Mouse (Mus musculus) limb, embryonic 10.5 days (tissue): Measurements from ENCODE around the gene Efcab11. TPM values are rescaled to one million over a fixed set of nuclear protein-coding genes. Genes with fewer than 3 reads are reported as not detected.

ENCODE experiments used
- DNase-seq: peaks from one replicate; pipeline ENCODE4 v3.0.0-alpha.2; 2017; ENCODE audit warnings: low spot score
- H3K27ac ChIP-seq: fragments of 300-500 bp; sonication (generic); 2 replicates; pipeline ENCODE4 v1.5.1; 2016; ENCODE audit warnings: mild to moderate bottlenecking
- H3K27me3 ChIP-seq: fragments of 300-500 bp; sonication (generic); 2 replicates; pipeline ENCODE4 v1.6.1; 2016; ENCODE audit warnings: low read depth, mild to moderate bottlenecking; ENCODE audit not compliant: poor library complexity, severe bottlenecking
- H3K36me3 ChIP-seq: fragments of 300-500 bp; sonication (generic); 2 replicates; pipeline ENCODE4 v1.6.1; 2016; ENCODE audit warnings: mild to moderate bottlenecking, moderate library complexity
- H3K4me1 ChIP-seq: fragments of 300-500 bp; sonication (generic); 2 replicates; pipeline ENCODE4 v1.6.1; 2016
- H3K4me3 ChIP-seq: fragments of 300-500 bp; sonication (generic); 2 replicates; pipeline ENCODE4 v1.5.1; 2016; ENCODE audit warnings: mild to moderate bottlenecking, moderate library complexity
- H3K9me3 ChIP-seq: fragments of 300-500 bp; sonication (generic); replicated peaks from 2 replicates; pipeline ENCODE4 v1.6.1; 2016; ENCODE audit warnings: mild to moderate bottlenecking
- WGBS: fragments of 180-500 bp; shearing (Covaris S2); methylation state at CpG from one replicate; pipeline ENCODE4 v1.1.7; 2016; 5-methylcytosine and 5-hydroxymethylcytosine counted together
- polyA plus RNA-seq: library from polyadenylated mRNA; unstranded; fragments of >200 nt; fragmentation: Nextera tagmentation; extraction: Ambion mirVana; gene quantifications from 2 replicates; pipeline ENCODE4 v1.2.1, GENCODE M21; 2016

The Efcab11 gene
- polyA plus RNA-seq, 1 experiment from 2014 or later = 21.7 TPM

- no peak for DNase-seq
- 96% methylated on average over 9 of the region's 9 CpGs for WGBS
- Histone ChIP-seq H3K27me3 (no peaks in the 10 kb centered on the region), H3K4me1 (peaks cover 18% of the 10 kb centered on the region), H3K4me3 (no peak overlapping the region), H3K27ac (no peak overlapping the region), H3K9me3 (no peaks in the 10 kb centered on the region), H3K36me3 (no peaks in the 10 kb centered on the region)
These were observed 128.0 kb downstream of the Efcab11 start for GRCm38 (mm10) chr12:99756213-99756612.

GRCm38 (mm10) chr12:99752986-99753385 is 131.3 kb downstream of the Efcab11 start:
- Histone ChIP-seq H3K4me3 (no peak overlapping the region), H3K27ac (no peak overlapping the region), H3K4me1 (peaks cover 15% of the 10 kb centered on the region), H3K27me3 (no peaks in the 10 kb centered on the region), H3K36me3 (no peaks in the 10 kb centered on the region), H3K9me3 (no peaks in the 10 kb centered on the region)
- DNase-seq = no peak
- 78% methylated on average over 11 of the region's 11 CpGs for WGBS

DNA sequence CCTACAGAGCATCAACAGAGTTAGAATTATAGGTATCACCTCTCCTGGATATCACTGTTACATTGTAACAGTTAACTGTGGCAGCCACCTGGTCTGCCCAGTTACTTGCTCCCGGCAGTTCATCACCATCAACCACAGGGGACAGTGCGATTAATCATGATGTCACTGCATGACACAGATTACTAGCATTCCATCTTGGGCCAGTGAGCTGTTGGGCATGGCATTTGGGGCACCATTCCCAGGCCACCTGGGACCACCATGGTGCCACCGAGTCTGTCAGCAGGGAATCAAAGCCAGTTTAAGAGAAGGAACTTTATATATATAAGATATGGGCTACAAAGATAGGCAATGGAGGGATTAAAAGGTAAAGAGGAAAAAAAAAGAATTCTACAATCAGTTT is 134.8 kb downstream of the Efcab11 start:
- no peaks in the 10 kb centered on the region for H3K27me3 ChIP-seq
- DNase-seq = no peak
- no peaks in the 10 kb centered on the region for H3K9me3 ChIP-seq
- no peak overlapping the region for H3K4me3 ChIP-seq
- no peak overlapping the region for H3K27ac ChIP-seq
- H3K36me3 ChIP-seq = no peaks in the 10 kb centered on the region
- WGBS = 73% methylated on average over 3 of the region's 3 CpGs
- H3K4me1 ChIP-seq = no peaks in the 10 kb centered on the region; the same call in 1 of the 2 replicates

DNA sequence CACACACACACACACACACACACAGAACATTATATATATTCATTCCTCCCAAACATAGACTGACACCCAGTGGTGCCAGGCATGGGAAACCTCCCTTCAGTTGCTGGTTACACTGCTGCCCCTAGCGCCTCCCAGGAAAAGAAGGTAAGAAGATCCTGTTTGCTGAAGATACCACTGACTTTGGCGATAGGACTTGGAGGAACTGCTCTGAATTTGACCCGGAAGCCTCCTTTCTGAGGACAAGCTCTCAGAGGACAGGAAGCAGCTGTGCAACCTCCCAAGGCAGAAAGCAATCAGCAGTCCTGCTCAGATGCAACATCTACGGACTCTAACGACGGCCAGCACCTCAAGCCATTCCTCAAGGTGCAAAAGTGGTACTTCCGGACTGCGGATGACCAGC is 142.6 kb downstream of the Efcab11 start:
- Histone ChIP-seq H3K36me3 (no peaks in the 10 kb centered on the region), H3K4me1 (peaks cover 14% of the 10 kb centered on the region), H3K27me3 (no peaks in the 10 kb centered on the region), H3K9me3 (no peaks in the 10 kb centered on the region), H3K4me3 (no peak overlapping the region), H3K27ac (no peak overlapping the region)
- 86% methylated on average over 8 of the region's 8 CpGs for WGBS
- no peak for DNase-seq

DNA sequence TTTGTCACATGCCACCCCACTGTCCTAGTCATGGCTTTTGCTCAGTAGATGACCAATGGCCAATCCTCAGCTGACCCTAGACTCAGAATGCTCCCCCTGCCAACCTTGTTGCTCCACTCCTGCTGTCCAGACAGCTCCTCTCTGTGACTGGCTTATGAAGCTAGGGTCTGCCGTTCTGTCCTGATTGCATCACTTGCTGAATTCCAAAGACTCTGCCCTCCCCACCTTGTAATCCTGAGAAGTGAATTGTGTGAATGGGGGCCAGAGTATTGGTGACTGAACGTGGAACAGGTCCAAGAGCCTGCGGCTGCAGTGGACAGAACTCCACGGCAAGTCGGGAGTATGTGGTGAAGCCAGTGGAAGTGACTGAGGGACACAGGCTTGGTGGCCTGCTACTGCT is 145.0 kb downstream of the Efcab11 start:
- H3K36me3 ChIP-seq = no peaks in the 10 kb centered on the region
- H3K27me3 ChIP-seq = no peaks in the 10 kb centered on the region
- no peaks in the 10 kb centered on the region for H3K9me3 ChIP-seq
- no peak overlapping the region for H3K27ac ChIP-seq
- no peak overlapping the region for H3K4me3 ChIP-seq
- WGBS = 85% methylated on average over 5 of the region's 5 CpGs
- DNase-seq = no peak
- H3K4me1 ChIP-seq = peaks cover 15% of the 10 kb centered on the region

GRCm38 (mm10) chr12:99738256-99738655 is 146.0 kb downstream of the Efcab11 start:
- DNase-seq = no peak
- Histone ChIP-seq H3K36me3 (no peaks in the 10 kb centered on the region), H3K9me3 (no peaks in the 10 kb centered on the region), H3K4me3 (no peak overlapping the region), H3K27ac (no peak overlapping the region), H3K4me1 (peaks cover 15% of the 10 kb centered on the region), H3K27me3 (no peaks in the 10 kb centered on the region)
- 87% methylated on average over 6 of the region's 6 CpGs for WGBS

- no peaks in the 10 kb centered on the region for H3K36me3 ChIP-seq
- WGBS = 64% methylated on average over 3 of the region's 3 CpGs
- H3K9me3 ChIP-seq = no peaks in the 10 kb centered on the region
- H3K27ac ChIP-seq = no peak overlapping the region
- H3K4me1 ChIP-seq = peaks cover 14% of the 10 kb centered on the region
- H3K27me3 ChIP-seq = no peaks in the 10 kb centered on the region
- no peak for DNase-seq
- H3K4me3 ChIP-seq = no peak overlapping the region
These were observed 147.3 kb downstream of the Efcab11 start for GRCm38 (mm10) chr12:99736971-99737370.

DNA sequence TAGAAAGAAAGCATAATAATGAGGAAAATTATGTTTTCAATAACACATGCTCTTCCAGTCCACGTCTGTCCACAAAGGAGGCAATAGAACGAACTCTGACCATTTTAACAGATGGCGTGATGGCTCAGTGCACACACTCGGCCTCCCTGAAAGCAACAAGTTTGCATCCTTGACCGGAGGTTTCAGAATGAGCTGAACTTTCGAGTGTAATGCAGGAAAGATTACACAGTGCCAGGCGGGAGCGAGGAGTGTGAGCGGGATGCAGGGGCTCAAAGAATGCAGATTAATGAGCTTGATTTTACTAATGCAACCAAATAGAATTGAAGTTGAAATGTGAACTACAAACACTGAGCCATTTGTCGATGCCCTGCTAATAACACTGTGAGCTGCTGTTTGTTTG is 149.1 kb downstream of the Efcab11 start:
- WGBS = 86% methylated on average over 10 of the region's 10 CpGs
- H3K4me1 ChIP-seq = peaks cover 9% of the 10 kb centered on the region
- no peaks in the 10 kb centered on the region for H3K36me3 ChIP-seq
- no peak overlapping the region for H3K4me3 ChIP-seq
- no peaks in the 10 kb centered on the region for H3K9me3 ChIP-seq
- no peak for DNase-seq
- H3K27me3 ChIP-seq = no peaks in the 10 kb centered on the region
- no peak overlapping the region for H3K27ac ChIP-seq

GRCm38 (mm10) chr12:99724206-99724605 is 160.0 kb downstream of the Efcab11 start:
- WGBS = over 99% methylated on average over 12 of the region's 12 CpGs
- H3K27ac ChIP-seq = no peak overlapping the region
- H3K36me3 ChIP-seq = no peaks in the 10 kb centered on the region
- no peak overlapping the region for H3K4me3 ChIP-seq
- no peak for DNase-seq
- H3K4me1 ChIP-seq = peaks cover 11% of the 10 kb centered on the region
- no peaks in the 10 kb centered on the region for H3K9me3 ChIP-seq
- no peaks in the 10 kb centered on the region for H3K27me3 ChIP-seq

GRCm38 (mm10) chr12:99723791-99724190 is 160.4 kb downstream of the Efcab11 start:
- 94% methylated on average over 8 of the region's 8 CpGs for WGBS
- DNase-seq = no peak
- no peaks in the 10 kb centered on the region for H3K36me3 ChIP-seq
- peaks cover 11% of the 10 kb centered on the region for H3K4me1 ChIP-seq
- no peak overlapping the region for H3K27ac ChIP-seq
- H3K4me3 ChIP-seq = no peak overlapping the region
- no peaks in the 10 kb centered on the region for H3K9me3 ChIP-seq
- H3K27me3 ChIP-seq = no peaks in the 10 kb centered on the region

DNA sequence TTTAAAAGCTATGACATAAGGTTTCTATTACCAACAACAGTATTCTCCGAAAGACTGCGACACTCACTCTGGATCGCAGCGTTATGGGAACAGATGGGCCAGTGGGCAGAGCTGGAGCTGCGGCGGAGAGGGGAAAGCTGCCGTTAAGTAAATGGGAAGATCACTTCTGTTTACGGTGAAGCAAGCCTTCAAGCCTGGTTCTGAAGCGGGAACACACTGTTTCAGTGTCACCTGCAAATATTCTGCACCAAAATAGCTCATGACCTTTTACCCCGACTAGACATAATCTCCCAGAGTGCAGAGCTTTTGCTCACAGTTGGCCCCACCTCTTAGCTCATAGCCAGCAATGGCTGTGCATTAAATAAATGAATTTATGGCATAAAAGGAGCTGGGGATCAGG is 162.9 kb downstream of the Efcab11 start:
- Histone ChIP-seq H3K4me3 (no peak overlapping the region), H3K36me3 (no peaks in the 10 kb centered on the region), H3K27me3 (no peaks in the 10 kb centered on the region), H3K4me1 (peaks cover 13% of the 10 kb centered on the region), H3K27ac (no peak overlapping the region), H3K9me3 (no peaks in the 10 kb centered on the region)
- 58% methylated on average over 10 of the region's 10 CpGs for WGBS
- no peak for DNase-seq

- no peak overlapping the region for H3K4me3 ChIP-seq
- no peak for DNase-seq
- H3K9me3 ChIP-seq = no peaks in the 10 kb centered on the region
- WGBS = 86% methylated on average over 11 of the region's 11 CpGs
- H3K27ac ChIP-seq = no peak overlapping the region
- no peaks in the 10 kb centered on the region for H3K36me3 ChIP-seq
- H3K4me1 ChIP-seq = peaks cover 29% of the 10 kb centered on the region
- H3K27me3 ChIP-seq = no peaks in the 10 kb centered on the region
These were observed 164.5 kb downstream of the Efcab11 start for GRCm38 (mm10) chr12:99719777-99720176.

DNA sequence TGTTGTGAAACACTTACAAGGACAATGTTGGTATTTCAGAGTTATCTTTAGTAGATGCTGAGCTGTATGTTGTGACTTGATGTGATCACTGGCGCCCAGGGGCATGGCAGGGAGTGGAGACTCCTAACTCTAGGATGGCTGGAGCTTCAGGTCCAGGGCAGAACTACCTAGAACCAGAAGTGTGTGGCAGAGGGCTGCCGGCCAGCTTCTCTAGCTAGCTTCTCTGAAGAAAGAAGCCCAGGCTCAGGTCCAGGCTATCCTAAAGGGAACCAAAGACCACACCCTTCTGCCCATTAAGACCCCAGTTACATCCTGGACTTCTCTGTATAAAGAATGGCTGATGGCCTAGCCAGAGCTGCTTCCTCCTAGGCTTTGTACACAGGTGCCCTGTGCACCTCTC is 166.1 kb downstream of the Efcab11 start:
- 95% methylated on average over 2 of the region's 2 CpGs for WGBS
- Histone ChIP-seq H3K36me3 (no peaks in the 10 kb centered on the region), H3K4me1 (peaks cover 29% of the 10 kb centered on the region), H3K27me3 (no peaks in the 10 kb centered on the region), H3K27ac (no peak overlapping the region), H3K9me3 (no peaks in the 10 kb centered on the region), H3K4me3 (no peak overlapping the region)
- no peak for DNase-seq

DNA sequence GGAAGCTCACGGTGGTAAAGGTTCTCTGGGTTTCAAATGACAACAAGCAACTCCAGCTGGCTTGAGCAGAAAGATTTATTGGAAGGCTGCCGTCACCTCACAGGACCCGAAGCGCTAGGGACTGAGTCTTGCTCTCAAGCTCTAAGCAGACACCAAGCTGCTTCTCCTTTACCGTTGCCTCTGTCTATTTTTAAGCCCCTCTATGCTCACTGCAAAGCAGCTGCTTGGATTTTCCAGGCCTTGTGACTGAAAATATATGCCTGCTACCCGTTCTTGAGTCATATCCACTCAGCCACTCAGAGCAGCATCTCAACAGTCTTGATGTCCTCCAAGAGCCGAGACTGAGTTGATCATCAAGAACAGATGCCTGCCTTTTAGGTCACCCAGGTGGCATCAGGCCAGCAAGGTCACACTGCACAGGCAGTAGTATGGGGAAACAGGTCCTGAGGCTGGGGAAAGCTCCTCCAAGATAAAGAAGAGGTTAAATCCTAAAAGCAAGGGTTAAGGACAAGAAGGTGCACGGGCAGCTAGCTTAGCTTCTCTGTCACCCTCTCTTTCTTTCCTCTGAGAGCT is 168.1 kb downstream of the Efcab11 start:
- Histone ChIP-seq H3K4me1 (peaks cover 21% of the 10 kb centered on the region), H3K36me3 (no peaks in the 10 kb centered on the region), H3K4me3 (no peak overlapping the region), H3K27ac (0 out of 2 replicates have a peak overlapping the region, but pooled peaks have one; percentile 14), H3K27me3 (no peaks in the 10 kb centered on the region), H3K9me3 (no peaks in the 10 kb centered on the region)
- WGBS = 34% methylated on average over 8 of the region's 8 CpGs
- DNase-seq = no peak
